Mouse (Mus musculus) stomach, embryonic 14.5 days (tissue): ENCODE data around the gene Kirrel3. TPM values are rescaled to one million over a fixed set of nuclear protein-coding genes. Genes with fewer than 3 reads are reported as not detected.

ENCODE experiments used
- ATAC-seq: fragments of 200-750 bp; cut with Nextera tagmentation; 2 replicates; pipeline ENCODE4 v1.8.0; 2017; ENCODE audit warnings: low read depth, moderate TSS enrichment; ENCODE audit not compliant: insufficient number of reproducible peaks, insufficient read depth, low FRiP score
- H3K27ac ChIP-seq: fragments of 300-500 bp; sonication (generic); 2 replicates; pipeline ENCODE4 v1.5.1; 2014; ENCODE audit warnings: mild to moderate bottlenecking, low read length, moderate library complexity, mixed read lengths
- H3K27me3 ChIP-seq: fragments of 300-500 bp; sonication (generic); 2 replicates; pipeline ENCODE4 v1.6.1; 2014; ENCODE audit warnings: low read length, control low read depth, mixed read lengths; ENCODE audit not compliant: control insufficient read depth, insufficient read depth
- H3K36me3 ChIP-seq: fragments of 300-500 bp; sonication (generic); 2 replicates; pipeline ENCODE4 v1.6.1; 2014; ENCODE audit warnings: mild to moderate bottlenecking, control low read depth, low read length, moderate library complexity, mixed read lengths; ENCODE audit not compliant: control insufficient read depth, insufficient read depth
- H3K4me1 ChIP-seq: fragments of 300-500 bp; sonication (generic); 2 replicates; pipeline ENCODE4 v1.6.1; 2014; ENCODE audit warnings: low read length, control low read depth, mixed read lengths; ENCODE audit not compliant: control insufficient read depth, insufficient read depth
- H3K4me2 ChIP-seq: fragments of 300-500 bp; sonication (generic); replicated peaks from 2 replicates; pipeline ENCODE4 v1.6.1; 2014; ENCODE audit warnings: low read depth, low read length, control low read depth
- H3K4me3 ChIP-seq: fragments of 300-500 bp; sonication (generic); 2 replicates; pipeline ENCODE4 v1.5.1; 2014; ENCODE audit warnings: low read depth, low read length, control low read depth
- H3K9ac ChIP-seq: fragments of 300-500 bp; sonication (generic); replicated peaks from 2 replicates; pipeline ENCODE4 v1.6.1; 2014; ENCODE audit warnings: low read depth, mild to moderate bottlenecking, control low read depth, low read length, moderate library complexity, mixed read lengths
- H3K9me3 ChIP-seq: fragments of 300-500 bp; sonication (generic); 2 replicates; pipeline ENCODE4 v1.6.1; 2016; ENCODE audit warnings: low read depth, low read length, control low read depth; ENCODE audit not compliant: control insufficient read depth
- WGBS: fragments of 180-500 bp; shearing (Covaris S2); extraction: QIAGEN DNeasy Blood & Tissue Kit; methylation state at CpG from one replicate; pipeline ENCODE4 v1.1.7; 2014; 5-methylcytosine and 5-hydroxymethylcytosine counted together
- polyA plus RNA-seq: library from polyadenylated mRNA; unstranded; fragments of >200 nt; fragmentation: Nextera tagmentation; extraction: Ambion mirVana; gene quantifications from 2 replicates; pipeline ENCODE4 v1.2.1, GENCODE M21; 2014

The Kirrel3 gene
- polyA plus RNA-seq, 1 experiment from 2014 or later: 6.3 TPM

GRCm38 (mm10) chr9:34974326-34974725 lies 488.6 kb downstream of the Kirrel3 start:
- no peak overlapping the region for H3K4me3 ChIP-seq
- no peak overlapping the region for H3K27ac ChIP-seq
- WGBS: 96% methylated on average over 1 of the region's 1 CpGs
- no peak overlapping the region for H3K4me2 ChIP-seq
- peaks cover 10% of the 10 kb centered on the region; the same call in 1 of the 2 replicates for H3K4me1 ChIP-seq
- H3K9me3 ChIP-seq: no peaks in the 10 kb centered on the region
- no peak for ATAC-seq
- H3K36me3 ChIP-seq: no peaks in the 10 kb centered on the region
- no peak overlapping the region for H3K9ac ChIP-seq
- no peaks in the 10 kb centered on the region for H3K27me3 ChIP-seq

- Histone ChIP-seq H3K9me3 (no peaks in the 10 kb centered on the region), H3K4me3 (no peak overlapping the region), H3K27me3 (no peaks in the 10 kb centered on the region), H3K9ac (no peak overlapping the region), H3K4me2 (no peak overlapping the region), H3K36me3 (no peaks in the 10 kb centered on the region), H3K27ac (no peak overlapping the region), H3K4me1 (peaks cover 10% of the 10 kb centered on the region; the same call in 1 of the 2 replicates)
- ATAC-seq: no peak
- WGBS: 89% methylated on average over 6 of the region's 6 CpGs
Measured at GRCm38 (mm10) chr9:34975245-34975644, 489.6 kb downstream of the Kirrel3 start.

- 72% methylated on average over 8 of the region's 8 CpGs for WGBS
- no peak overlapping the region for H3K4me3 ChIP-seq
- no peak for ATAC-seq
- H3K4me1 ChIP-seq: peaks cover 10% of the 10 kb centered on the region; the same call in 1 of the 2 replicates
- no peak overlapping the region for H3K27ac ChIP-seq
- H3K4me2 ChIP-seq: no peak overlapping the region
- H3K9ac ChIP-seq: no peak overlapping the region
- H3K36me3 ChIP-seq: no peaks in the 10 kb centered on the region
- H3K27me3 ChIP-seq: no peaks in the 10 kb centered on the region
- H3K9me3 ChIP-seq: no peaks in the 10 kb centered on the region
Measured at GRCm38 (mm10) chr9:34976596-34977462, 491.1 kb downstream of the Kirrel3 start.

- no peak overlapping the region for H3K27ac ChIP-seq
- 44% methylated on average over 8 of the region's 8 CpGs for WGBS
Measured at GRCm38 (mm10) chr9:34977700-34978099, 492.0 kb downstream of the Kirrel3 start.

GRCm38 (mm10) chr9:34978229-34978628 lies 492.5 kb downstream of the Kirrel3 start:
- 56% methylated on average over 3 of the region's 3 CpGs for WGBS

More at GRCm38 (mm10) chr9:34977700-34978099, 492.0 kb downstream of the Kirrel3 start:
- no peak overlapping the region for H3K9ac ChIP-seq
- no peak overlapping the region for H3K4me2 ChIP-seq
- no peaks in the 10 kb centered on the region for H3K9me3 ChIP-seq
- H3K27me3 ChIP-seq: no peaks in the 10 kb centered on the region
- ATAC-seq: no peak
- no peaks in the 10 kb centered on the region for H3K36me3 ChIP-seq
- peaks cover 10% of the 10 kb centered on the region; the same call in 1 of the 2 replicates for H3K4me1 ChIP-seq
- no peak overlapping the region for H3K4me3 ChIP-seq

GRCm38 (mm10) chr9:34980516-34981265 lies 495.0 kb downstream of the Kirrel3 start:
- 83% methylated on average over 5 of the region's 5 CpGs for WGBS
- Histone ChIP-seq H3K4me2 (no peak overlapping the region), H3K4me1 (peaks cover 10% of the 10 kb centered on the region; the same call in 1 of the 2 replicates), H3K36me3 (no peaks in the 10 kb centered on the region), H3K27ac (no peak overlapping the region), H3K4me3 (no peak overlapping the region), H3K9me3 (no peaks in the 10 kb centered on the region), H3K27me3 (no peaks in the 10 kb centered on the region), H3K9ac (no peak overlapping the region)
- no peak for ATAC-seq

More at GRCm38 (mm10) chr9:34978229-34978628, 492.5 kb downstream of the Kirrel3 start:
- Histone ChIP-seq H3K9me3 (no peaks in the 10 kb centered on the region), H3K9ac (no peak overlapping the region), H3K4me3 (no peak overlapping the region), H3K27me3 (no peaks in the 10 kb centered on the region), H3K36me3 (no peaks in the 10 kb centered on the region), H3K27ac (no peak overlapping the region), H3K4me1 (peaks cover 10% of the 10 kb centered on the region; the same call in 1 of the 2 replicates), H3K4me2 (no peak overlapping the region)
- ATAC-seq: no peak

GRCm38 (mm10) chr9:34983513-34984462 lies 498.1 kb downstream of the Kirrel3 start:
- no peak overlapping the region; the same call in 1 of the 2 replicates for H3K4me2 ChIP-seq
- no peak overlapping the region for H3K4me3 ChIP-seq
- H3K9ac ChIP-seq: no peak overlapping the region
- no peaks in the 10 kb centered on the region for H3K4me1 ChIP-seq
- no peaks in the 10 kb centered on the region for H3K9me3 ChIP-seq
- H3K36me3 ChIP-seq: no peaks in the 10 kb centered on the region
- WGBS: 30% methylated on average over 12 of the region's 12 CpGs
- H3K27ac ChIP-seq: no peak overlapping the region
- no peak for ATAC-seq
- H3K27me3 ChIP-seq: no peaks in the 10 kb centered on the region

- no peak for ATAC-seq
- Histone ChIP-seq H3K4me3 (no peak overlapping the region), H3K27me3 (no peaks in the 10 kb centered on the region), H3K9me3 (no peaks in the 10 kb centered on the region), H3K4me2 (no peak overlapping the region), H3K9ac (no peak overlapping the region), H3K36me3 (no peaks in the 10 kb centered on the region), H3K27ac (no peak overlapping the region), H3K4me1 (no peaks in the 10 kb centered on the region)
Measured at GRCm38 (mm10) chr9:34986156-34986555, 500.5 kb downstream of the Kirrel3 start.
